Mouse (Mus musculus) limb, embryonic 12.5 days (tissue): ENCODE results near the gene Npdc1. TPM values are rescaled to one million over a fixed set of nuclear protein-coding genes. Genes with fewer than 3 reads are reported as not detected.

Experiments
- ATAC-seq: fragments of 200-750 bp; cut with Nextera tagmentation; 2 replicates; pipeline ENCODE4 v1.8.0; 2017; ENCODE audit warnings: low read depth, moderate TSS enrichment; ENCODE audit not compliant: insufficient number of reproducible peaks, insufficient read depth, low FRiP score, low TSS enrichment
- H3K27ac ChIP-seq: fragments of 300-500 bp; sonication (generic); 2 replicates; pipeline ENCODE4 v1.5.1; 2016; ENCODE audit warnings: mild to moderate bottlenecking, moderate library complexity
- H3K27me3 ChIP-seq: fragments of 300-500 bp; sonication (generic); 2 replicates; pipeline ENCODE4 v1.6.1; 2016; ENCODE audit warnings: mild to moderate bottlenecking, moderate library complexity
- H3K36me3 ChIP-seq: fragments of 300-500 bp; sonication (generic); 2 replicates; pipeline ENCODE4 v1.6.1; 2016; ENCODE audit warnings: mild to moderate bottlenecking, moderate library complexity
- H3K4me1 ChIP-seq: fragments of 300-500 bp; sonication (generic); replicated peaks from 2 replicates; pipeline ENCODE4 v1.6.1; 2016
- H3K4me2 ChIP-seq: fragments of 300-500 bp; sonication (generic); 2 replicates; pipeline ENCODE4 v1.6.1; 2016; ENCODE audit warnings: mild to moderate bottlenecking, moderate library complexity
- H3K4me3 ChIP-seq: fragments of 300-500 bp; sonication (generic); replicated peaks from 2 replicates; pipeline ENCODE4 v1.5.1; 2016; ENCODE audit warnings: mild to moderate bottlenecking
- H3K9ac ChIP-seq: fragments of 300-500 bp; sonication (generic); replicated peaks from 2 replicates; pipeline ENCODE4 v1.6.1; 2016; ENCODE audit warnings: mild to moderate bottlenecking, moderate library complexity
- H3K9me3 ChIP-seq: fragments of 300-500 bp; sonication (generic); 2 replicates; pipeline ENCODE4 v1.6.1; 2016; ENCODE audit warnings: mild to moderate bottlenecking, moderate library complexity
- WGBS: fragments of 180-500 bp; shearing (Covaris S2); methylation state at CpG from one replicate; pipeline ENCODE4 v1.1.7; 2016; 5-methylcytosine and 5-hydroxymethylcytosine counted together
- polyA plus RNA-seq: library from polyadenylated mRNA; unstranded; fragments of >200 nt; fragmentation: Nextera tagmentation; extraction: Ambion mirVana; gene quantifications from 2 replicates; pipeline ENCODE4 v1.2.1, GENCODE M21; 2016

The Npdc1 gene
- polyA plus RNA-seq = 10.9 and 12.6 TPM in 2 replicates

- Histone ChIP-seq H3K9me3 (no peaks in the 10 kb centered on the region), H3K27me3 (peaks cover 100% of the 10 kb centered on the region), H3K27ac (no peak within 1 kb of the TSS), H3K36me3 (no peaks in the 10 kb centered on the region), H3K9ac (no peak within 1 kb of the TSS), H3K4me1 (peaks cover 22% of the 10 kb centered on the region), H3K4me3 (no peak within 1 kb of the TSS), H3K4me2 (no peak within 1 kb of the TSS)
- no peak for ATAC-seq
- WGBS = 57% methylated on average over 8 of the region's 8 CpGs
Observed at GRCm38 (mm10) chr2:25399051-25399450, at the start of gene Npdc1. Npdc1 (plus strand) TSS chr2:25399351.

GRCm38 (mm10) chr2:25349499-25349898 lies 49.7 kb upstream of the Npdc1 start:
- Histone ChIP-seq H3K4me3 (no peak overlapping the region), H3K4me1 (no peaks in the 10 kb centered on the region), H3K9me3 (no peaks in the 10 kb centered on the region), H3K9ac (peak overlapping the region; percentile 23; the same call in 1 of the 2 replicates), H3K36me3 (peaks cover 92% of the 10 kb centered on the region), H3K4me2 (no peak overlapping the region), H3K27ac (no peak overlapping the region), H3K27me3 (no peaks in the 10 kb centered on the region)
- 92% methylated on average over 4 of the region's 4 CpGs for WGBS
- no peak for ATAC-seq

GRCm38 (mm10) chr2:25350701-25351100 lies 48.5 kb upstream of the Npdc1 start:
- 90% methylated on average over 3 of the region's 3 CpGs for WGBS

GRCm38 (mm10) chr2:25354211-25354610 lies 44.9 kb upstream of the Npdc1 start:
- Histone ChIP-seq H3K27ac (no peak overlapping the region), H3K4me2 (no peak overlapping the region), H3K9ac (no peak overlapping the region), H3K4me1 (peaks cover 18% of the 10 kb centered on the region), H3K27me3 (no peaks in the 10 kb centered on the region), H3K36me3 (peaks cover 47% of the 10 kb centered on the region), H3K4me3 (no peak overlapping the region), H3K9me3 (no peaks in the 10 kb centered on the region)
- no peak for ATAC-seq
- 90% methylated on average over 6 of the region's 6 CpGs for WGBS

More at GRCm38 (mm10) chr2:25350701-25351100, 48.5 kb upstream of the Npdc1 start:
- H3K36me3 ChIP-seq = peaks cover 80% of the 10 kb centered on the region
- no peaks in the 10 kb centered on the region for H3K27me3 ChIP-seq
- no peak overlapping the region for H3K4me3 ChIP-seq
- H3K4me2 ChIP-seq = no peak overlapping the region
- peaks cover 9% of the 10 kb centered on the region for H3K4me1 ChIP-seq
- no peak overlapping the region for H3K27ac ChIP-seq
- no peaks in the 10 kb centered on the region for H3K9me3 ChIP-seq
- ATAC-seq = no peak
- no peak overlapping the region for H3K9ac ChIP-seq

- H3K27me3 ChIP-seq = no peaks in the 10 kb centered on the region
- H3K4me3 ChIP-seq = peak overlapping the region; percentile 56
- no peaks in the 10 kb centered on the region for H3K9me3 ChIP-seq
- WGBS = 35% methylated on average over 18 of the region's 18 CpGs
- ATAC-seq = no peak
- H3K36me3 ChIP-seq = peaks cover 33% of the 10 kb centered on the region
- peaks cover 18% of the 10 kb centered on the region for H3K4me1 ChIP-seq
- peak overlapping the region; percentile 61 for H3K9ac ChIP-seq
- no peak overlapping the region for H3K27ac ChIP-seq
- peak overlapping the region; percentile 87 for H3K4me2 ChIP-seq
Observed at GRCm38 (mm10) chr2:25355419-25356066, 43.6 kb upstream of the Npdc1 start.

- no peaks in the 10 kb centered on the region for H3K27me3 ChIP-seq
- H3K9ac ChIP-seq = peak within 1 kb of the TSS; percentile 61
- H3K36me3 ChIP-seq = peaks cover 24% of the 10 kb centered on the region
- no peak within 1 kb of the TSS for H3K27ac ChIP-seq
- WGBS = 7% methylated on average over 13 of the region's 13 CpGs
- H3K4me1 ChIP-seq = peaks cover 18% of the 10 kb centered on the region
- peak within 1 kb of the TSS; percentile 87 for H3K4me2 ChIP-seq
- H3K4me3 ChIP-seq = peak within 1 kb of the TSS; percentile 56
- peak; percentile 57 for ATAC-seq
- no peaks in the 10 kb centered on the region for H3K9me3 ChIP-seq
Observed at GRCm38 (mm10) chr2:25356208-25357079, 42.7 kb upstream of the Npdc1 start, which contains the start of gene Dpp7. Dpp7 (minus strand) TSS chr2:25356359.

GRCm38 (mm10) chr2:25359848-25360247 lies 39.3 kb upstream of the Npdc1 start:
- Histone ChIP-seq H3K27me3 (peaks cover 21% of the 10 kb centered on the region), H3K9me3 (no peaks in the 10 kb centered on the region), H3K4me1 (peaks cover 20% of the 10 kb centered on the region), H3K27ac (no peak overlapping the region), H3K4me3 (no peak overlapping the region), H3K4me2 (no peak overlapping the region), H3K36me3 (no peaks in the 10 kb centered on the region), H3K9ac (no peak overlapping the region)
- 74% methylated on average over 4 of the region's 4 CpGs for WGBS
- no peak for ATAC-seq

- Histone ChIP-seq H3K27ac (no peak overlapping the region), H3K9me3 (no peaks in the 10 kb centered on the region), H3K4me1 (peaks cover 8% of the 10 kb centered on the region; the same call in 1 of the 2 replicates), H3K9ac (no peak overlapping the region), H3K4me3 (no peak overlapping the region), H3K4me2 (no peak overlapping the region), H3K27me3 (peaks cover 45% of the 10 kb centered on the region), H3K36me3 (no peaks in the 10 kb centered on the region)
- 53% methylated on average over 13 of the region's 13 CpGs for WGBS
- no peak for ATAC-seq
Observed at GRCm38 (mm10) chr2:25363478-25364178, 35.5 kb upstream of the Npdc1 start.

GRCm38 (mm10) chr2:25364313-25364712 lies 34.8 kb upstream of the Npdc1 start:
- Histone ChIP-seq H3K4me1 (peaks cover 8% of the 10 kb centered on the region; the same call in 1 of the 2 replicates), H3K36me3 (no peaks in the 10 kb centered on the region), H3K27me3 (peaks cover 45% of the 10 kb centered on the region), H3K27ac (no peak overlapping the region), H3K9ac (no peak overlapping the region), H3K4me3 (peak overlapping the region; percentile 60; the same call in 1 of the 2 replicates), H3K9me3 (no peaks in the 10 kb centered on the region), H3K4me2 (peak overlapping the region; percentile 99; the same call in 1 of the 2 replicates)
- 0 out of 2 replicates have a peak, but pooled peaks have one; percentile 12 for ATAC-seq
- WGBS = 86% methylated on average over 4 of the region's 4 CpGs

- H3K27ac ChIP-seq = no peak overlapping the region
- WGBS = 23% methylated on average over 9 of the region's 9 CpGs
- H3K4me3 ChIP-seq = peak overlapping the region; percentile 60
- no peaks in the 10 kb centered on the region for H3K9me3 ChIP-seq
- peaks cover 8% of the 10 kb centered on the region; the same call in 1 of the 2 replicates for H3K4me1 ChIP-seq
- H3K9ac ChIP-seq = peak overlapping the region; percentile 69
- H3K4me2 ChIP-seq = peak overlapping the region; percentile 99
- no peak for ATAC-seq
- no peaks in the 10 kb centered on the region for H3K36me3 ChIP-seq
- peaks cover 45% of the 10 kb centered on the region for H3K27me3 ChIP-seq
Observed at GRCm38 (mm10) chr2:25364761-25365090, 34.4 kb upstream of the Npdc1 start.
